Mouse (Mus musculus): ENCODE data around the gene Pik3c2g.

GRCm38 (mm10) chr6:139895637-139896036 lies 308.6 kb downstream of the Pik3c2g start:
- no peak for TF ChIP-seq POLR2A (IDR thresholded peaks at IDR 0.05; ENCODE audit: insufficient read depth, low read length)
- TF ChIP-seq CTCF (IDR thresholded peaks at IDR 0.05; ENCODE audit: low read depth, low read length): no peak
